Mouse (Mus musculus): ENCODE results near the gene P2rx4.

GRCm38 (mm10) chr5:122769101-122769568, 61.8 kb downstream of the P2rx4 start:
- TF ChIP-seq CTCF (IDR thresholded peaks at IDR 0.05; ENCODE audit: low read depth), result no peak
- TF ChIP-seq EP300 (IDR thresholded peaks at IDR 0.05; ENCODE audit: low read depth), result no peak

All from heart, postnatal 0 days (tissue).